Mouse (Mus musculus) stomach, embryonic 16.5 days (tissue): Measurements from ENCODE around the gene Lemd1. TPM values are rescaled to one million over a fixed set of nuclear protein-coding genes. Genes with fewer than 3 reads are reported as not detected.

Experiments
- ATAC-seq: fragments of 200-750 bp; cut with Nextera tagmentation; 2 replicates; pipeline ENCODE4 v1.8.0; 2017; ENCODE audit warnings: moderate number of reproducible peaks, moderate TSS enrichment; ENCODE audit not compliant: insufficient read depth, low FRiP score
- H3K27ac ChIP-seq: fragments of 300-500 bp; sonication (generic); 2 replicates; pipeline ENCODE4 v1.5.1; 2014; ENCODE audit warnings: low read length
- H3K27me3 ChIP-seq: fragments of 300-500 bp; sonication (generic); 2 replicates; pipeline ENCODE4 v1.6.1; 2014; ENCODE audit warnings: low read length, control low read depth, mixed read lengths; ENCODE audit not compliant: control insufficient read depth, insufficient read depth
- H3K36me3 ChIP-seq: fragments of 300-500 bp; sonication (generic); 2 replicates; pipeline ENCODE4 v1.6.1; 2014; ENCODE audit warnings: low read length; ENCODE audit not compliant: control insufficient read depth, insufficient read depth
- H3K4me1 ChIP-seq: fragments of 300-500 bp; sonication (generic); 2 replicates; pipeline ENCODE4 v1.6.1; 2014; ENCODE audit warnings: low read length, control low read depth, mixed read lengths; ENCODE audit not compliant: control insufficient read depth, insufficient read depth
- H3K4me2 ChIP-seq: fragments of 300-500 bp; sonication (generic); 2 replicates; pipeline ENCODE4 v1.6.1; 2014; ENCODE audit warnings: low read depth, low read length, mixed read lengths
- H3K4me3 ChIP-seq: fragments of 300-500 bp; sonication (generic); replicated peaks from 2 replicates; pipeline ENCODE4 v1.5.1; 2014; ENCODE audit warnings: mild to moderate bottlenecking, low read length
- H3K9ac ChIP-seq: fragments of 300-500 bp; sonication (generic); 2 replicates; pipeline ENCODE4 v1.6.1; 2014; ENCODE audit warnings: low read length
- H3K9me3 ChIP-seq: fragments of 300-500 bp; sonication (generic); replicated peaks from 2 replicates; pipeline ENCODE4 v1.6.1; 2016; ENCODE audit warnings: low read length, control low read depth; ENCODE audit not compliant: control insufficient read depth
- WGBS: fragments of 180-500 bp; shearing (Covaris S2); extraction: QIAGEN DNeasy Blood & Tissue Kit; methylation state at CpG from one replicate; pipeline ENCODE4 v1.1.7; 2014; 5-methylcytosine and 5-hydroxymethylcytosine counted together
- polyA plus RNA-seq: library from polyadenylated mRNA; unstranded; fragments of >200 nt; fragmentation: Nextera tagmentation; extraction: Ambion mirVana; gene quantifications from 2 replicates; pipeline ENCODE4 v1.2.1, GENCODE M21; 2015

Lemd1 gene
- polyA plus RNA-seq, 1 experiment from 2014 or later: 0.49 TPM

DNA sequence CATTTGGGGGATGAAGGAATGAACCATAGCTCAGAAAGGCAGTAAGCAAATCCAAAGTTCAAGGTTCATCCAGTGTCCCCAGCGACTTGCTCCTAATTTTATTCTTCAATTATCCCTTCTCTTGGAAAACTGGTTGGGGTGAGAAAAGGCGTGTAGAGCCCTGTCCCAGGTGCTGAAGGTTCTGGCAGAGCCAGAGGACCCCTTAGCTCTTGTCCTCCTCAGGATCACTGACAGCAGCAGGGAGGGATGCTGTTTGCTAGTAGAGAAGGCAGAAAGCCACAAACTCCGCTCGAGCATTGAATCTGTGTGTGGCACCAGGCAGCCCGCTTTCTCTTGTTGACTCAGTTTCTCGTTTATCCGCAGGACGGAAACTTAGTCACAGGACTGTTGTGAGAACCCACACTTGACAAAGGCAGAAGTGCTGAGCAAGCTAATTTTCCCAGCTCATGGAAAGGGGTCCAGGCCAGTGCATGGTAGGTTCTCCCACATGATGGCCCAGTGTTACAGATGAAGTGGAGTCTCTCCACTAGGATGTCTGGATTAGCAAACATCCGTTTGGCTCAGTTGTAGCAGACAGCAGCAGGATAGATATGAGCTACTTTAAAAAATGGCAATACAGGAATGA, 2.7 kb upstream of the Lemd1 start:
- H3K27me3 ChIP-seq: peaks cover 63% of the 10 kb centered on the region
- H3K27ac ChIP-seq: no peak overlapping the region
- no peaks in the 10 kb centered on the region for H3K36me3 ChIP-seq
- 27% methylated on average over 9 of the region's 9 CpGs for WGBS
- no peak overlapping the region for H3K4me2 ChIP-seq
- no peaks in the 10 kb centered on the region for H3K4me1 ChIP-seq
- H3K9ac ChIP-seq: no peak overlapping the region
- H3K4me3 ChIP-seq: no peak overlapping the region
- H3K9me3 ChIP-seq: no peaks in the 10 kb centered on the region
- ATAC-seq: no peak

DNA sequence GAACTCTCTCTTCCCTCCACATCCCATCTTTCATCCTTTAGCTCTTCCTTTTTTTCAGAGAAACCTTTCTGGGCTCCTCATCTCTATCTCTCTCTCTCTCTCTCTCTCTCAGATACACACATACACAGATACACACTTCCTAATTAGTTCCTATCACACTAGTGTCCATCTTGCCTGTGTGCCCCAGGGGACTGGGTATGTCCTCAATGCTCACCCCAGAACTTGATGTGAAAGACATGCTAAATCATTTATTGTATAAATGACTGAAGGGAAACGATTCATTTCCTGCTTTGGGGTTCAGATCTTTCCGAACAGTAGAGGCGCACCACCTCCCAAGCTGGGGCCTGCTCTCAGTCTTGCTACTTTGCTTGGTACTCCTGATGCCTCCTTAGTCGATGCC, 2.0 kb upstream of the Lemd1 start:
- Histone ChIP-seq H3K27ac (no peak overlapping the region), H3K9me3 (no peaks in the 10 kb centered on the region), H3K4me3 (no peak overlapping the region), H3K27me3 (peaks cover 69% of the 10 kb centered on the region), H3K4me1 (no peaks in the 10 kb centered on the region), H3K4me2 (no peak overlapping the region), H3K9ac (no peak overlapping the region), H3K36me3 (no peaks in the 10 kb centered on the region)
- 44% methylated on average over 4 of the region's 4 CpGs for WGBS
- no peak for ATAC-seq

DNA sequence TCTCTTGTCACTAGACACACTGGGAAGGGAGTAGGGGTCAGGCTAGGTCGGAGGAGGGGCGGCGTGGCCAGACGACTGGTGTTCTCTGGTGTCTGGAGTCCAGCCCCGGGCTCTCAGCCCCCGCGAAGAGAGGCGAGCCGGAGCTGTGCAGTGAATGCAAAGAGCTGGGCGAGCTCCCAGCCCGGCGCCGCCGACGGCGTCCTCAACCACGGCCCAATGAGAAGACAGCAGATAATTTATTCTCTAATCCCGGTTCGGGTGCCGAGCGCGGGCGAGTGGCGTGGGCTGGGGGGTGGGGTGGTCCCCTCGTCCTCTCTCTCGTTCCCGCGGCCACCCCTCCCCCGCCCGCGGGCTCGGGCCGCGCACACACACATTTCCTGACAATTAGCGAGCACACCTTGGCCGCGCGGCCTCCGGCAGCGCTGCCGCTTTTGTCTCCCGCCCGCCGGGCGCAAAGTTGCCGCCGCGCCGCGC, 1.2 kb upstream of the Lemd1 start:
- no peaks in the 10 kb centered on the region; the same call in none of the 2 replicates for H3K4me1 ChIP-seq
- peaks cover 70% of the 10 kb centered on the region for H3K27me3 ChIP-seq
- no peaks in the 10 kb centered on the region for H3K36me3 ChIP-seq
- peak overlapping the region; percentile 60 for H3K4me3 ChIP-seq
- no peaks in the 10 kb centered on the region for H3K9me3 ChIP-seq
- peak overlapping the region; percentile 87 for H3K4me2 ChIP-seq
- WGBS: under 1% methylated on average over 44 of the region's 50 CpGs
- H3K27ac ChIP-seq: no peak overlapping the region
- H3K9ac ChIP-seq: peak overlapping the region; percentile 55
- peak; percentile 51; the same call in 1 of the 2 replicates for ATAC-seq

GRCm38 (mm10) chr1:132190621-132191092, 574 bp upstream of the Lemd1 start:
- Histone ChIP-seq H3K27ac (no peak overlapping the region), H3K27me3 (peaks cover 70% of the 10 kb centered on the region), H3K9ac (peak overlapping the region; percentile 55), H3K4me3 (peak overlapping the region; percentile 60), H3K4me2 (peak overlapping the region; percentile 87), H3K36me3 (no peaks in the 10 kb centered on the region), H3K9me3 (no peaks in the 10 kb centered on the region), H3K4me1 (peaks cover 5% of the 10 kb centered on the region)
- no peak for ATAC-seq
- under 1% methylated on average over 62 of the region's 62 CpGs for WGBS

DNA sequence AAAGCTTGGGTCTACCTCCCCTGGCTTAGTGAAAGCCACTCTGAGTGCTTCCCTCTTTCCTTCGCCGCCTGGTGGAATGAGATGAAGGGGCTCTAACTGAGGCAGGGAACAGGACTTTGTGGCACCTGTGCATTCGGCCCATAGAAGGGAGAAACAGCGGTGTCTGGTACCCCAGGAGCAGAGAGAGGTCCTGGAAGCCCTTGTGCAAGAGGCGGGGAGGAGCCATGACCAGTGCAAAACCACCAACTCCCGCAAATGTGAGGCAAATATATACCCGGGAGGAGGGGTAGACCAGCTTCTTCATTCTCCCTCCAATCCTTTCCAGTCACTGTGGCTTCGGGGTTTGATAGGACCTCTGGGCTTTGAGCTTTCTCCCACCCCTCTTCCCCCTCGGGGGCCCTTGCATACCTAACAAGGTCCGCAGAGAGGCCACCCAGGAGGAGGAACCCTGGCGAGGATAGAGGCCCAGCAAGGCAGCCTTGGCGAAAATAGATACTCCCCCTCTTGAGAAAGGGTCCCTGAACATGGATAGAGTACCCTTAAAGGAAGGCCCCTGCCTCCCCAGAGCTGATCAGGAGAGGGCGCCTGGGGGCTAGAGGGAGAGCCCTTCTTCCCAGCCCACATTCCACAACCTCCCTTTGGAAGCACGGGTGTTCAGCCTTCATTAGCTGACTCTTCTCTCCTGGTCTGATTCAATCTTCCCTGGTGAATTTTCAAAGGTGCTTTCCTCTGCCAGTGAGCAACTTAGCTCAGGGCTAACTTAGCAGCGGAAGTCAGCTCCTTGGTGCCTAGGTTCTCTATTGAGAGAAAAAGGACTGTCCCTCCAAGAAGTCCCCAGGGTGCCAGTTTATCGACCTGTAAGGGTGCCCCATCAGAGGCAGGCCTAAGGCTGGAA, 802 bp downstream of the Lemd1 start:
- Histone ChIP-seq H3K4me2 (peak overlapping the region; percentile 87), H3K27me3 (peaks cover 63% of the 10 kb centered on the region), H3K9ac (no peak overlapping the region), H3K27ac (no peak overlapping the region), H3K36me3 (no peaks in the 10 kb centered on the region), H3K4me1 (peaks cover 14% of the 10 kb centered on the region), H3K4me3 (peak overlapping the region; percentile 60), H3K9me3 (no peaks in the 10 kb centered on the region)
- no peak for ATAC-seq
- 14% methylated on average over 16 of the region's 16 CpGs for WGBS

DNA sequence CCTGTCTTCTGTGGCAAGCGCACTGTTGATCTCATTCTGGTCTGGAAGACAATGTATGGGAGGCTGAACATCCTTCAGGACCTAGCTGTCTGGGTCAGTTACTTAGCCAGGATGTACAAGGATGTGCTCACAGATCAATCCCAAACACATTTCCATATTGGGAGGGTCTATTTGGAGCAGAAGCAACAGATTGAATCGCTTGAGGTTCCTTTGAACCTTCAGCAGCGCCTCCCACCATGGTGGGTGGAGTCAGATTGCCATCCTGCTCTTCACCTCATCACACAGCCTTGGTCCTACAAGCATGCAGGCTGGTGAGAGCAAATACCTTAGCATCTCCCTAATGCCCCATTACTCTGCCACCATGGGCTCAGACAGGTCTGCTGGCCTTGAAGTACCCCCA, 2.6 kb downstream of the Lemd1 start:
- H3K4me1 ChIP-seq: peaks cover 14% of the 10 kb centered on the region
- H3K9ac ChIP-seq: no peak overlapping the region
- no peak overlapping the region for H3K4me3 ChIP-seq
- 78% methylated on average over 3 of the region's 3 CpGs for WGBS
- no peaks in the 10 kb centered on the region for H3K9me3 ChIP-seq
- H3K27me3 ChIP-seq: peaks cover 55% of the 10 kb centered on the region
- no peaks in the 10 kb centered on the region for H3K36me3 ChIP-seq
- H3K27ac ChIP-seq: no peak overlapping the region
- no peak overlapping the region for H3K4me2 ChIP-seq
- no peak for ATAC-seq

- H3K36me3 ChIP-seq: no peaks in the 10 kb centered on the region
- peaks cover 47% of the 10 kb centered on the region for H3K27me3 ChIP-seq
- WGBS: 33% methylated on average over 3 of the region's 3 CpGs
- H3K4me2 ChIP-seq: no peak overlapping the region
- no peaks in the 10 kb centered on the region for H3K9me3 ChIP-seq
- H3K27ac ChIP-seq: no peak overlapping the region
- no peak overlapping the region for H3K9ac ChIP-seq
- ATAC-seq: no peak
- peaks cover 14% of the 10 kb centered on the region for H3K4me1 ChIP-seq
- no peak overlapping the region for H3K4me3 ChIP-seq
Measured at GRCm38 (mm10) chr1:132194624-132195023, 3.4 kb downstream of the Lemd1 start.

- peaks cover 42% of the 10 kb centered on the region for H3K27me3 ChIP-seq
- no peak for ATAC-seq
- H3K36me3 ChIP-seq: no peaks in the 10 kb centered on the region
- no peak overlapping the region for H3K4me3 ChIP-seq
- WGBS: 47% methylated on average over 9 of the region's 9 CpGs
- H3K9ac ChIP-seq: no peak overlapping the region; the same call in 1 of the 2 replicates
- H3K27ac ChIP-seq: peak overlapping the region; percentile 68; the same call in 1 of the 2 replicates
- H3K9me3 ChIP-seq: no peaks in the 10 kb centered on the region
- no peak overlapping the region for H3K4me2 ChIP-seq
- H3K4me1 ChIP-seq: peaks cover 17% of the 10 kb centered on the region
Measured at GRCm38 (mm10) chr1:132195100-132195499, 3.9 kb downstream of the Lemd1 start.

DNA sequence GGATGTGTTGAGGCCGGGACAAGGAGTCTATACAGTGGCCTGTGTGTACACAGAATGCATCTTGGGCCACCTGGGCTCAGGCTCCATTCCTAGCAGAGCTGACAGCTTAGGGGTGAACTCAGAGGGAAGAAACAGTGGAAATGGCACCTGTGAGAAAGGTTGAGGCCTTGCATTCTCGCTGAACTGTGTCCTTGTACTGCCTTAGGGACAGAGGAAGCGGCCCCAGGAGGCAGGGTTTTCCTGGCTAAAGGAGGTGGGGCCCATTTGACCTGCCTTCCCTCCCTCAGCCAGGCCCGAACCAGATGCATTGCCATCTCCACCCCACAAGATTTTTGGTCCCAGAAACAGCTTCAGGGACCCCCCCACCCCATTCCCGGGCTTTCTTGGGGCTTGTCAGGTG, 4.5 kb downstream of the Lemd1 start:
- Histone ChIP-seq H3K4me1 (peaks cover 17% of the 10 kb centered on the region), H3K4me2 (no peak overlapping the region), H3K9ac (no peak overlapping the region), H3K9me3 (no peaks in the 10 kb centered on the region), H3K36me3 (no peaks in the 10 kb centered on the region), H3K4me3 (no peak overlapping the region), H3K27ac (peak overlapping the region; percentile 68; the same call in 1 of the 2 replicates), H3K27me3 (peaks cover 37% of the 10 kb centered on the region)
- 46% methylated on average over 5 of the region's 5 CpGs for WGBS
- no peak for ATAC-seq
